Mouse (Mus musculus) erythroblast, adult 5-6 weeks (primary cell): ENCODE data around the gene Eefsec. TPM values are rescaled to one million over a fixed set of nuclear protein-coding genes. Genes with fewer than 3 reads are reported as not detected.

Source experiments
- ATAC-seq: replicated peaks from 2 replicates; pipeline ENCODE4 v1.8.0; 2016; ENCODE audit warnings: moderate number of reproducible peaks, mild to moderate bottlenecking, moderate TSS enrichment, inconsistent platforms; ENCODE audit not compliant: poor library complexity, low FRiP score, severe bottlenecking
- total RNA-seq, 2 experiments: library from RNA; stranded (forward) in 1 of 2; stranded (reverse) in 1 of 2; fragments of 150-400 nt in 1 of 2; fragments of 200-764, 138-1000 nt in 1 of 2; gene quantifications; 2 replicates each; pipeline versions ENCODE4 v1.2.3 to v1.2.4; 2015 to 2017; ENCODE audit warnings: low replicate concordance in 2 of 2

Gene Eefsec
- total RNA-seq, 2 experiments from 2014 or later, result 6.7 to 12.4 TPM

GRCm38 (mm10) chr6:88226570-88226994 is 219.8 kb downstream of the Eefsec start:
- no peak for ATAC-seq

GRCm38 (mm10) chr6:88221968-88222367 is 224.4 kb downstream of the Eefsec start, which contains the start of gene Dnajb8:
Dnajb8 (plus strand) TSS chr6:88222268.
- no peak for ATAC-seq

GRCm38 (mm10) chr6:88219094-88219493 is 227.2 kb downstream of the Eefsec start:
- ATAC-seq, result no peak

- ATAC-seq, result no peak
Observed at GRCm38 (mm10) chr6:88216199-88216598, 230.1 kb downstream of the Eefsec start.

GRCm38 (mm10) chr6:88215797-88216196 is 230.5 kb downstream of the Eefsec start:
- ATAC-seq, result no peak

- ATAC-seq, result no peak
Observed at GRCm38 (mm10) chr6:88210182-88210581, 236.2 kb downstream of the Eefsec start.

- no peak for ATAC-seq
Observed at GRCm38 (mm10) chr6:88209453-88209852, 236.9 kb downstream of the Eefsec start.

GRCm38 (mm10) chr6:88208321-88208720 is 238.0 kb downstream of the Eefsec start:
- ATAC-seq, result no peak

GRCm38 (mm10) chr6:88207403-88208033 is 238.8 kb downstream of the Eefsec start:
- ATAC-seq, result no peak

Other genes with a start within 250 kb of the Eefsec start
- not detected in 2 replicates for gene Dnajb8, start 224.3 kb downstream of the Eefsec start, total RNA-seq (2015; ENCODE audit: low replicate concordance)
- gene Dnajb8, start 224.3 kb downstream of the Eefsec start, total RNA-seq (2017; ENCODE audit: low replicate concordance), result not detected in 2 replicates
- 8.1 and 12.5 TPM in 2 replicates for gene Ruvbl1, start 18.9 kb upstream of the Eefsec start, total RNA-seq (2015; ENCODE audit: low replicate concordance)
- 23.4 and 35.0 TPM in 2 replicates for gene Ruvbl1, start 18.9 kb upstream of the Eefsec start, total RNA-seq (2017; ENCODE audit: low replicate concordance)
- gene Sec61a1, start 72.4 kb upstream of the Eefsec start, total RNA-seq (2015; ENCODE audit: low replicate concordance), result 26.1 and 35.1 TPM in 2 replicates
- gene Sec61a1, start 72.4 kb upstream of the Eefsec start, total RNA-seq (2017; ENCODE audit: low replicate concordance), result 33.3 and 37.7 TPM in 2 replicates
- 15.5 and 26.9 TPM in 2 replicates for gene Kbtbd12, start 191.4 kb upstream of the Eefsec start, total RNA-seq (2015; ENCODE audit: low replicate concordance)
- 32.2 and 64.1 TPM in 2 replicates for gene Kbtbd12, start 191.4 kb upstream of the Eefsec start, total RNA-seq (2017; ENCODE audit: low replicate concordance)